ENCODE assay signal across 8 mouse cellular contexts in the genomic region with DNA sequence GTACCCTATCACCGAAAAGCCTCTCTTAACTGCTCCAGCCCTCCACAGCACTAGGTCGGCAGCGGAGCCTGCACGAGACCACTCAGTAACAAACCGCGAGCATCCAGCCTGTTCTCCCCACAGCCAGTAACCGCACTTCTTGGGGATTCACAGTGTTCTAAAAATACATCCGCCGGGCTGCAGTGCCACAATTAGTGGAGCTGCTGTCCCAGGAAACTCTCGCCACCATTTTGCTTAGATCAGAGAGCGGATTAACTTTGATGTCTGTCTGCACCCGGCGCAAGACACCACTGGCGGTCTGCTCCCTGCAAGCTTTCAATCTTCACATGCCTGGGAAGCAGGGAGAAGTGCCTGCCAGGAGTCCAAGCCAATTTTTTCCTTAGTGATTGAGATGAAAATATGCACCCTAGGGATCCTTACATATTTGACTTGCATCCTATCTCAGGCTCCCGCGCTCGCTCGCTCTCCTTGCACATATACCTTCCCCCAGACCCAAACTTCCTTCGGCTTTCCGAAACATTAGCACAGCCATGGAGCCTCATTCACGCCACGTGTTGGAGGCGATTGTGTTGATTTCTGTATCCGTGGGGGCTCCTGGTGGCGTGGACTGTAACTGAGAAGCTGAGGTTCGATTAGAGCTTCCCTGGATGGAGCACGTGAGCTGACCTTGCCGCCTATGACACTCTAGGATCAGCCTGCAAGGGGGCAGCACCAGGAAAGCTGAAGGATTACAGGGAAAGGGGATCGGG. TPM values are rescaled to one million over a fixed set of nuclear protein-coding genes. Genes with fewer than 3 reads are reported as not detected.
A peak's percentile ranks its signal among the peaks of the same experiment; 100 is the strongest.
DNase-seq lines count a peak whose midpoint lies in the region; ATAC-seq and TF ChIP-seq lines count a peak whose summit lies in the region.

No protein-coding gene starts in this region.

- intact Hi-C loops in left cerebral cortex, adult 2 months (cut with DNase I): no loop called here

- H3K36me3 ChIP-seq in forebrain, embryonic 14.5 days (ENCODE audit: control insufficient read depth, insufficient read depth, low read length): no peaks in the 10 kb centered on the region
- no peaks in the 10 kb centered on the region for H3K36me3 ChIP-seq in midbrain, embryonic 11.5 days (ENCODE audit: control insufficient read depth, insufficient read depth, low read length)

- TF ChIP-seq CTCF in left cerebral cortex, adult 2 months (IDR thresholded peaks at IDR 0.05): no peak; the same call in 1 of the 2 replicates

- no peaks in the 10 kb centered on the region for H3K9me3 ChIP-seq in forebrain, embryonic 14.5 days (replicated peaks; ENCODE audit: control insufficient read depth, low read length)
- H3K9me3 ChIP-seq in midbrain, embryonic 11.5 days (ENCODE audit: control insufficient read depth, low read length): no peaks in the 10 kb centered on the region

- H3K4me2 ChIP-seq in forebrain, embryonic 14.5 days (ENCODE audit: low read length): peak overlapping the region; percentile 62
- H3K4me2 ChIP-seq in midbrain, embryonic 11.5 days: peak overlapping the region; percentile 45

- H3K4me1 ChIP-seq in brown adipose tissue, adult 24 weeks (ENCODE audit: control insufficient read depth, insufficient read depth, insufficient read length, low read length): no peaks in the 10 kb centered on the region; the same call in 1 of the 2 replicates
- peaks cover 12% of the 10 kb centered on the region for H3K4me1 ChIP-seq in forebrain, embryonic 14.5 days (ENCODE audit: control insufficient read depth, insufficient read depth, low read length)
- H3K4me1 ChIP-seq in midbrain, embryonic 11.5 days (ENCODE audit: control insufficient read depth, insufficient read depth, low read length): peaks cover 5% of the 10 kb centered on the region; the same call in 1 of the 2 replicates

- H3K27me3 ChIP-seq in forebrain, embryonic 14.5 days (replicated peaks; ENCODE audit: control insufficient read depth, insufficient read depth, low read length): no peaks in the 10 kb centered on the region
- no peaks in the 10 kb centered on the region; the same call in 1 of the 2 replicates for H3K27me3 ChIP-seq in midbrain, embryonic 11.5 days (ENCODE audit: control insufficient read depth, insufficient read depth, low read length)

- H3K27ac ChIP-seq in left cerebral cortex, adult 2 months: peak overlapping the region; percentile 21
- no peak overlapping the region for H3K27ac ChIP-seq in brown adipose tissue, adult 24 weeks (replicated peaks; ENCODE audit: low read depth, low read length)
- H3K27ac ChIP-seq in forebrain, embryonic 14.5 days (ENCODE audit: low read depth, low read length): 0 out of 2 replicates have a peak overlapping the region, but pooled peaks have one; percentile 11
- H3K27ac ChIP-seq in midbrain, embryonic 11.5 days (ENCODE audit: low read depth, low read length): no peak overlapping the region

- peak overlapping the region; percentile 50 for H3K9ac ChIP-seq in forebrain, embryonic 14.5 days (ENCODE audit: low read length)
- peak overlapping the region; percentile 46 for H3K9ac ChIP-seq in midbrain, embryonic 11.5 days (ENCODE audit: low read length)

- peak overlapping the region; percentile 49 for H3K4me3 ChIP-seq in left cerebral cortex, adult 2 months
- H3K4me3 ChIP-seq in brown adipose tissue, adult 24 weeks (ENCODE audit: insufficient read depth, low read depth, low read length): peak overlapping the region; percentile 4; the same call in 1 of the 2 replicates
- peak overlapping the region; percentile 24 for H3K4me3 ChIP-seq in forebrain, embryonic 14.5 days (ENCODE audit: low read depth, low read length)
- H3K4me3 ChIP-seq in midbrain, embryonic 11.5 days (ENCODE audit: low read depth, low read length): peak overlapping the region; percentile 32

- DNase-seq in left cerebral cortex, adult 2 months (ENCODE audit: extremely low spot score in 1 of 2, low spot score in 2 of 2): peak in 1 of 2 experiments; percentile 34
- no peak for DNase-seq in left cerebral cortex, adult 11 months (ENCODE audit: low spot score)
- peak; percentile 77 for DNase-seq in forebrain, embryonic 14.5 days (ENCODE audit: low spot score)
- peak; percentile 22 for DNase-seq in kidney, postnatal 14 days
- DNase-seq in midbrain, embryonic 11.5 days (ENCODE audit: low spot score, missing footprints): peak; percentile 95
- peak; percentile 56 for DNase-seq in telencephalon, adult 2 months (ENCODE audit: low read depth, low spot score)
- DNase-seq in ovary, postnatal 10 days (ENCODE audit: low spot score): no peak

- ATAC-seq in forebrain, embryonic 14.5 days: peak; percentile 72
- peak; percentile 68 for ATAC-seq in midbrain, embryonic 11.5 days (ENCODE audit: low FRiP score)

- WGBS in forebrain, embryonic 14.5 days: 3% methylated on average over 29 of the region's 29 CpGs
- 2% methylated on average over 29 of the region's 29 CpGs for WGBS in midbrain, embryonic 11.5 days

RNA-seq across cellular contexts. Expression of a gene that starts 8.7 kb away (rescaled TPM):
- 10 to 100 TPM; 36.4 to 39.7 TPM for total RNA-seq in left cerebral cortex, adult 2 months (2021)
- 155 TPM in 2 replicates for polyA plus RNA-seq in brown adipose tissue, adult 24 weeks (2012; ENCODE audit: insufficient read depth, insufficient read length, missing spikeins)
- 68.1 and 95.4 TPM in 2 replicates for polyA plus RNA-seq in forebrain, embryonic 14.5 days (2014; fragmentation: Nextera tagmentation; extraction: Ambion mirVana)
- polyA plus RNA-seq in midbrain, embryonic 11.5 days (2014; fragmentation: Nextera tagmentation; extraction: Ambion mirVana): 69.1 and 71.0 TPM in 2 replicates

RNA-seq across cellular contexts. Expression of a gene that starts 44.5 kb away (rescaled TPM):
- total RNA-seq in left cerebral cortex, adult 2 months (2021): 10 to 100 TPM; 66.6 to 70.5 TPM
- polyA plus RNA-seq in brown adipose tissue, adult 24 weeks (2012; ENCODE audit: insufficient read depth, insufficient read length, missing spikeins): 0.25 and 0.48 TPM in 2 replicates
- 11.0 and 11.2 TPM in 2 replicates for polyA plus RNA-seq in forebrain, embryonic 14.5 days (2014; fragmentation: Nextera tagmentation; extraction: Ambion mirVana)
- polyA plus RNA-seq in midbrain, embryonic 11.5 days (2014; fragmentation: Nextera tagmentation; extraction: Ambion mirVana): 1.4 and 1.8 TPM in 2 replicates

Comparison
In these comparisons a context has a peak if more than half of its experiments do, and no peak if none do; other contexts are left out.
1. DNase-seq: peak in forebrain, embryonic 14.5 days (single experiment), kidney, postnatal 14 days (single experiment), midbrain, embryonic 11.5 days (single experiment) and telencephalon, adult 2 months (single experiment); none in left cerebral cortex, adult 11 months (single experiment) and ovary, postnatal 10 days (single experiment).
2. H3K27ac ChIP-seq: peak in left cerebral cortex, adult 2 months (single experiment) and forebrain, embryonic 14.5 days (single experiment); none in brown adipose tissue, adult 24 weeks (single experiment) and midbrain, embryonic 11.5 days (single experiment).
3. Peak in every context shown above with its lines, with median percentiles within 50 percentile points of each other: H3K4me3 ChIP-seq.